Mouse (Mus musculus): Measurements from ENCODE around the gene Ak4. TPM values are rescaled to one million over a fixed set of nuclear protein-coding genes. Genes with fewer than 3 reads are reported as not detected.

Ak4 gene
- total and polyA plus RNA-seq, 2 experiments: 14.7 to 58.7 TPM

- 96% methylated on average over 14 of the region's 14 CpGs for WGBS
- H3K79me2 ChIP-seq (ENCODE audit: control insufficient read depth, insufficient read depth, low read length): no peaks in the 10 kb centered on the region
- TF ChIP-seq POLR2A (IDR thresholded peaks at IDR 0.05; ENCODE audit: extremely low read depth, insufficient read depth, low read length) (no peak), CTCF (IDR thresholded peaks at IDR 0.05; ENCODE audit: low read depth, low read length) (no peak)
Observed at GRCm38 (mm10) chr4:101515853-101516252, 96.8 kb downstream of the Ak4 start.

More at GRCm38 (mm10) chr4:101515853-101516252, 96.8 kb downstream of the Ak4 start:
- no peak overlapping the region for H3K9ac ChIP-seq (ENCODE audit: low read depth, low read length)
- DNase-seq (ENCODE audit: extremely low read depth, low read depth, low spot score): no peak
- H3K27me3 ChIP-seq (ENCODE audit: control insufficient read depth, insufficient read depth, low read length): no peaks in the 10 kb centered on the region
- no peak overlapping the region for H3K4me3 ChIP-seq (ENCODE audit: insufficient read depth, low read depth, low read length)
- H3K36me3 ChIP-seq (ENCODE audit: control insufficient read depth, insufficient read depth, low read length): no peaks in the 10 kb centered on the region
- no peaks in the 10 kb centered on the region for H3K4me1 ChIP-seq (ENCODE audit: control insufficient read depth, insufficient read depth, low read length)
- H3K27ac ChIP-seq (replicated peaks; ENCODE audit: insufficient read depth, low read depth, low read length): no peak overlapping the region

Other genes with a start within 250 kb of the Ak4 start
- gene Jak1, start 154.0 kb upstream of the Ak4 start, total RNA-seq (2014; rRNA removed): 67.0 and 67.1 TPM in 2 replicates
- gene Jak1, start 154.0 kb upstream of the Ak4 start, polyA plus RNA-seq (2012; rRNA removed): 19.2 and 21.7 TPM in 2 replicates
- gene Dnajc6, start 77.4 kb downstream of the Ak4 start, total RNA-seq (2014; rRNA removed): 0.09 and 0.13 TPM in 2 replicates
- 0.01 and 0.06 TPM in 2 replicates for gene Dnajc6, start 77.4 kb downstream of the Ak4 start, polyA plus RNA-seq (2012; rRNA removed)
- gene Leprot, start 228.4 kb downstream of the Ak4 start, total RNA-seq (2014; rRNA removed): 16.8 and 17.2 TPM in 2 replicates
- 15.0 and 18.7 TPM in 2 replicates for gene Leprot, start 228.4 kb downstream of the Ak4 start, polyA plus RNA-seq (2012; rRNA removed)